Mouse (Mus musculus): Measurements from ENCODE around the gene Tlk2.

GRCm38 (mm10) chr11:105289403-105289802, 110.8 kb downstream of the Tlk2 start:
- no peak for TF ChIP-seq CTCF (IDR thresholded peaks at IDR 0.05; ENCODE audit: extremely low read depth, insufficient read length, insufficient replicate concordance, low read depth, low read length)
- TF ChIP-seq POLR2A (IDR thresholded peaks at IDR 0.05; ENCODE audit: low read depth, low read length) = no peak; the same call in 1 of the 2 replicates
